Mouse (Mus musculus) lung, adult 10 weeks (tissue): ENCODE data around the gene Mcidas. TPM values are rescaled to one million over a fixed set of nuclear protein-coding genes. Genes with fewer than 3 reads are reported as not detected.

Experiments
- polyA plus RNA-seq: library from polyadenylated mRNA; stranded (reverse); fragments of 350-450 nt; fragmentation: Illumina TruSeq; extraction: RNeasy Lipid Tissue Mini Kit (QIAGEN cat#74804); gene quantifications from one replicate; pipeline ENCODE4 v1.2.3, GENCODE M21; 2014; ENCODE audit warnings: low read depth, low replicate concordance; ENCODE audit not compliant: insufficient read depth

Gene Mcidas
- 0.24 TPM for polyA plus RNA-seq

GRCm38 (mm10) chr13:112993531-112994152, at the start of gene Mcidas:
Gene Mcidas, plus strand, starts transcription at chr13:112993845.

GRCm38 (mm10) chr13:112987532-112987943, 6.1 kb upstream of the Mcidas start, which contains the start of gene Ccno:
Gene Ccno, plus strand, starts transcription at chr13:112987802.

GRCm38 (mm10) chr13:113034950-113035421, 41.3 kb downstream of the Mcidas start, which contains the start of gene Cdc20b:
Gene Cdc20b, plus strand, starts transcription at chr13:113035111.

GRCm38 (mm10) chr13:113046211-113046883, 52.7 kb downstream of the Mcidas start, which contains the start of gene Gpx8:
Gene Gpx8, minus strand, starts transcription at chr13:113046410.

Other genes starting within 250 kb of the Mcidas start
- 144 TPM for gene Plpp1, start 193.1 kb upstream of the Mcidas start, polyA plus RNA-seq
- gene Mtrex, start 66.4 kb upstream of the Mcidas start, polyA plus RNA-seq: 18.4 TPM
- 5.5 TPM for gene Dhx29, start 66.4 kb upstream of the Mcidas start, polyA plus RNA-seq
- gene Ccno, start 6.0 kb upstream of the Mcidas start, polyA plus RNA-seq: 2.9 TPM
- not detected for gene Cdc20b, start 41.3 kb downstream of the Mcidas start, polyA plus RNA-seq
- gene Gpx8, start 52.6 kb downstream of the Mcidas start, polyA plus RNA-seq: 105 TPM
- gene Gzma, start 107.1 kb downstream of the Mcidas start, polyA plus RNA-seq: 71.5 TPM
- 17.5 TPM for gene Esm1, start 215.8 kb downstream of the Mcidas start, polyA plus RNA-seq
- gene Gzmk, start 232.1 kb downstream of the Mcidas start, polyA plus RNA-seq: not detected